Mouse (Mus musculus) cerebellum, adult 8-10 months (tissue): ENCODE measurements around the gene Cav3.

ENCODE experiments used
- DNase-seq: peaks from one replicate; pipeline ENCODE4 v3.0.0; 2022

Gene Cav3

GRCm38 (mm10) chr6:112496291-112497060 lies 37.2 kb downstream of the Cav3 start:
- no peak for DNase-seq

DNA sequence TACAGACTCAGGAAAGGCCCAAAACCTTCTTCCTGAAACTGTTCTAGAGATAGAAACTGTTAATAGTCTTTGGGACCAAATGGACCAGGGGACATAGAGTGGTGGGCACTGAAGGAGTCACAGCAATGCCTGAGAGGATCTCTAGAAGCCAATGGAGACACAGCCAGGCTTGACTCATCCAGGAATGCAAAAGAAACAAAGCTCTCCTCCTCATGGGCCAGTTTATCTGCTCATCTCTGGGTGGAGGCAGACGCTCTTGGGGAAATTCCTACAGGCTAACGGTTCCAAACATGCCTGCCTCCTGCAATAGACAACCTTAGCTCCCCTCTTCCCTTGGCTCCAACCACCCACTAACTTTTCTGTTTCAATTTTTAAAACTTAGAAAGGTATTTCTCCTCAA lies 38.2 kb downstream of the Cav3 start:
- DNase-seq = no peak

GRCm38 (mm10) chr6:112498716-112499115 lies 39.4 kb downstream of the Cav3 start:
- DNase-seq = no peak

GRCm38 (mm10) chr6:112499456-112499855 lies 40.2 kb downstream of the Cav3 start:
- DNase-seq = no peak

- DNase-seq = no peak
Observed at GRCm38 (mm10) chr6:112501156-112501555, 41.9 kb downstream of the Cav3 start.

DNA sequence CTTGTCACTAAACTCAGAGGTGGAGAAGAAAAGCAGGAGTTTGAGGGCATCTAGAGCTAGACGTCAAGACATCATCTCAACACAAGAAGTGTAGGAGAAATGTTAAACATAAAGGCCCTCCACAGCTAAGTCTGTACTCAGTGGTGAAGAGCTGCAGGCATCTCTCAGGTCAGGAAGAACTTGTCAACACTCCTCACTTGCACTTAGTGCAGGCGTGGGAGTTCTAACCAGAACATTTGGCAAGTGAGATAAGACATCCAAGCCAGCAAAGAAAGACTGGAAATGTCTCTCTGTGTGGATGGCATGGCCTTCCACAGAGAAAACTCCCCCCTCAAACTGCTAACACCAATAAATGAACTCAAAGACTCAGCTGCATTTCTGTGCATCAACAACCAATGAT lies 48.3 kb downstream of the Cav3 start:
- no peak for DNase-seq

GRCm38 (mm10) chr6:112509590-112510131 lies 50.4 kb downstream of the Cav3 start:
- DNase-seq = no peak

DNA sequence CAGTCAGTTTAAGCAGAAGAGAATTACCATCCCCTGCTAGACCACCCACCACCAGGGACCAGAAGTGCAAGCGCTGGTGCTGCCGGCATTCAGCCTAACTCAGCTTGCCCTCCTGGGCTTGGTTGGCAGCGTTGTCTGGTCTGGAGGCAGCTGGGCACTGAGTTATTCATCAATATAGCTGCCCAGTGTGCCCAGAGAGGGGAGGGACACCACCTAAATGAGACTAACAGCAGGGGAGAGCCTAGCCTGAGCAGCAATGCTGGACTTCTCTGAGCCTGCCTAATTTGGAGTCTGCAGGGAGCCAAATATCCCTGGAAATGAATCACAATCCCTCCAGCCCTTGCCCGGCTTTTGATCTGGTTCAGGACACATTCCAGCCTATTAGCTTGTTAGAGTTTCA lies 51.0 kb downstream of the Cav3 start:
- no peak for DNase-seq

DNA sequence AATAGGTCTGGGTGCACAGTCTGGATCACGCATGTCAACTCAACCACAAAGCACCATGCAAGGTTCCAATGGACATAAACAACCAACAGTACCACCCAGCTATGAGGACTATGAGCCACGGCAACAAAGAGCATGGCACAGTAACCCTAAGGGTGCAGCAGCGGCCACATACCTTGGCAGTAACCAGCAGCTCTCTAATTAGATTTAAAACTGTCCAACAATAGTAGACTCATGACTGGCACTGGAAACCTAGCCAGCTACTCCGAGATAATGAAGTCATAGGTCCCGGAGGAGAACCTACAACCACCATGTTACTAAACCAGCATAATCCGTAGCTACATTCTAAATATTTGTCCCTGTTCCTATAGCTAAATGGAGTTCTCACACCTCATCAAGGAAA lies 55.3 kb downstream of the Cav3 start:
- DNase-seq = no peak

DNA sequence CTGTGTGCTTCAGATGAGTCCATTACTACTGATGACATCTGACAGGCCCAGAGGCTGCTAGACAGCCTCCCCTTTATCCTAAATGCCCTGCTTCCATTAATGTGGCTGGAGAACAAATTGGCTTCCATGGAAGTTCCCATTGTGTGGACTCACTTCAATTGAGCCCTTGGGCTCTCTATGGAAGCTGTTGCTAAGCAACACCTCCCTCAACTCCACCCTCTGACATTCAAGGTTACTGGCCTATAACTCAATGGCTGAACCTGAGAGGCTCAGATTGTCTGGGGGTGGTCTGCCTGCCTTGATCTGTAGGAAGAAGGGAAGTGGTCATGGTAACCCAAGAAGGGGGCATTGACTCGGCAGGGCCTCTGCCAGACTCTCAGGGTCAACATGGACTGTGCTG lies 57.2 kb downstream of the Cav3 start:
- DNase-seq = no peak

GRCm38 (mm10) chr6:112517572-112517971 lies 58.3 kb downstream of the Cav3 start:
- DNase-seq = no peak

DNA sequence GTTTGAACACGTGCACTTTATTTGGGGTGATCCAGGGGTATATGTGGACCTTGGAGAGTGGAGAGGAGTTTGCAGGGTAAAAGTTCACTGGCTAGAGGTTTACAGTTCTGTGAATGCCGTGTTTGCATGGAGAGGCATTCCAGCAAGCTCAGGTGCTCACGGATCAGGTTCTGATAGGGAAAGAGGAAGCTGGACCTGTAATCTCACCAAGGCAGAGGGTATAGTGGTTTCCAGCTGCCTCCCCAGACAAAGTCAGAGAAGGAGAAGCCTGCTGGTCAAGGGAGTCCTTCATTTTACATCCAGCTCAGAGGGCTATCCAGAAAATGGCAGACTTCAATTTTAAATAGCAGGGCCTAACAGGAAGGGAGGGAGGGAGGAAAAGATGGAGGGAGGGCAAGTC lies 58.7 kb downstream of the Cav3 start:
- no peak for DNase-seq
